Mouse (Mus musculus) brain, adult 2 months (tissue): ENCODE data around the gene Stoml2.
"Not testable (repeated sequence)": the region's sequence is repeated elsewhere in the genome, so short reads cannot be mapped to it uniquely, and the experiment has no call there.

Experiments
- DNase-seq: peaks from one replicate; pipeline ENCODE4 v3.0.0; 2011; ENCODE audit warnings: low read depth, low spot score

Gene Stoml2

DNA sequence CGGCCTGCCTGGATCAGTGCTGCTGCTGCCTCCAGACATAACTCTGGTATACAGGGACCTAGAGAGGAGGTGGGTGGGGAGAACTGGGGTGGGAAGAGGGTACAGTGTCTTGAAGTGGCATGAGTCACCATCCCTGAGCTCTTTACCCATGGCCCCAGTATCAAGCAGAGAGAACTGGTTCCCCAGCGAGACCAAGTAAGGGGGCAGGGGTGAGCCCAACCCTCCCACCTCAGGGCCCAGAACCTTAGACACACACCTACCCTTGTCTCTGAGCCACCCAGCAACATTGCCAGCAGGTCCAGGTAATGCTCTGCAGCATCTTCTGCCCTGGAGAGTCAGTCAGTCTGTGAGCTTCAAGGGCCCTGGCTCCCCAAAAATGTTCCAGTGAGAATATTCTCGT, 26.6 kb downstream of the Stoml2 start:
- DNase-seq, result peak; percentile 63

DNA sequence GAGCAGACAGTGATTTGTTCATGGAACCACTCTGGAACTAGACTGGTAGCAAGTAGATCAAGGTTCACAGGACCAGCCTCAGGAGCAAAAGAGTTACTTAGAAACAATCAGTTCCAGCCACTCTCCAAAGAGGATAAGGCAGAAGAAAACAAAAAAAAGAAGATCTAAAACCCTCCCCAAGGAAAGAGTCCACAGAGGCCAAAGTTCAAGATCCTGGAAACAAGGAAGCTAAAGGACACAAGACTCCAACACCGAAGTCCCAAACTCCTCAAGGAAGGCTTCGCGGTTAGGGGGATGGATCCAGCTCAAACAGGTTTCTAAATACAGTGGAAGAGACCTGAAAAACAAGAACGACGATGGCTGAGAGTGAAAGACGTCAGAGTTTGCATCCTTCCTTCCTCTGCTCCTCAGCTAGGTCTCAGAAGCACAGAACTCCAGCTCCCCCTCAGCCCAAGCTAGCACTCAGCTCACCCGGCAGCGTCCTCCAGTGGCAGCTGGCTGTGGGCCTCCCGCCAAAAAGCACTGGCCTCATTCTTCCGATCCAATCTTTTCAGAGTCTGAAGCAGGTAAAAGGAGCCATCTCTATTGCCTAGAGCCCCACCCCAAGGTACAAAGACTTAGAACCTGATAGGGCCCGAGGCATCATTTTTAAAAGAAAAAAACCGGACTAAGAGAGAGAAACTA, 28.6 kb downstream of the Stoml2 start:
- no peak for DNase-seq

DNA sequence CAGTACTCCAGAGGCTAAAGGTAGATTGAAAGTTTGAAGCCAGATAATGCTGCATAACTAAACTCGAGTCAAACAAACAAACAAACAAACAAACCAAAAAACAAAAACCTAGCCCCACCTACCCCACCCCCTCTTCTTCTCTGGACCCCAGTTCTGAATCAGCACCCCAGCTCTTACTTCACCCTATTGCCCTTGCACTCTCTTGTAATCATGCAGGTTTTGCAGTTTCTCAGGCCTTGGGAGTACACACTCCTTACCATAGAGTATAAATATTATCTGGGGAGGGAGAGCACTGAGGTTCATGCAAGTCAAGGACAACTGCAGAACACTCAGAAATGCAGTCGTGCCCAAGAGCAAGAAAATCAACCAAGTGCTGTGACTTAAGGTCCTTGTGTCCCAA, 30.2 kb downstream of the Stoml2 start:
- no peak for DNase-seq

- peak; percentile 100 for DNase-seq
These were observed 31.1 kb downstream of the Stoml2 start, which contains the start of gene Vcp for GRCm38 (mm10) chr4:43000141-43000986. Gene Vcp (minus strand): TSS chr4:43000507.

- peak; percentile 82 for DNase-seq
These were observed 31.9 kb downstream of the Stoml2 start for GRCm38 (mm10) chr4:42999451-43000140.

- no peak for DNase-seq
These were observed 33.5 kb downstream of the Stoml2 start for GRCm38 (mm10) chr4:42998022-42998421.

GRCm38 (mm10) chr4:42988296-42988695, 43.2 kb downstream of the Stoml2 start:
- DNase-seq, result no peak

GRCm38 (mm10) chr4:42980467-42980866, 51.0 kb downstream of the Stoml2 start:
- not testable (repeated sequence) for DNase-seq

DNA sequence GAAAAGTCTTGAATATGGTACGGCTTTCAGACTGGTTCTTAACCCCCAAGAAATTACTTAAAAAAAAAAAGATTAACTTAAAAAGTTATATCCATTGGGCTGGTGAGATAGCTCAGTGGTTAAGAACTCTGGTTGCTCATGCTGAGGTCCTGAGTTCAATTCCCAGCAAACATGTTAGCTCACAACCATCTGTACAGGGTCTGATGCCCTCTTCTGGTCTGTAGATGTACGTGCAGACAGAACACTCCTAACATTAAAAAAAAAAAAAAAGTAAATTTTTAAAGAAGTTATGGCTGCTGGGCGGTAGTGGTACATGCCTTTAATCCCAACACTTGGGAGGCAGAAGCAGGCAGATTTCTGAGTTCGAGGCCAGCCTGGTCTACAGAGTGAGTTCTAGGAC, 53.4 kb downstream of the Stoml2 start:
- DNase-seq, result peak; percentile 27
